Mouse (Mus musculus) liver, postnatal 0 days (tissue): ENCODE measurements around the gene Eef1g. TPM values are rescaled to one million over a fixed set of nuclear protein-coding genes. Genes with fewer than 3 reads are reported as not detected.

ENCODE experiments used
- ATAC-seq: fragments of 200-750 bp; cut with Nextera tagmentation; 2 replicates; pipeline ENCODE4 v1.8.0; 2017; ENCODE audit warnings: mild to moderate bottlenecking, moderate library complexity
- DNase-seq: peaks from one replicate; pipeline ENCODE4 v3.0.0-alpha.2; 2016
- H3K27ac ChIP-seq: fragments of 300-500 bp; sonication (generic); 2 replicates; pipeline ENCODE4 v1.5.1; 2014; ENCODE audit warnings: antibody characterized with exemption, moderate library complexity, mild to moderate bottlenecking, low read depth
- H3K27me3 ChIP-seq: fragments of 300-500 bp; sonication (generic); 2 replicates; pipeline ENCODE4 v1.6.1; 2014; ENCODE audit warnings: low read length, control low read depth, mixed read lengths; ENCODE audit not compliant: insufficient read depth
- H3K36me3 ChIP-seq: fragments of 300-500 bp; sonication (generic); replicated peaks from 2 replicates; pipeline ENCODE4 v1.6.1; 2014; ENCODE audit warnings: mild to moderate bottlenecking, control low read depth, low read length, moderate library complexity, mixed read lengths; ENCODE audit not compliant: insufficient read depth
- H3K4me1 ChIP-seq: fragments of 300-500 bp; sonication (generic); 2 replicates; pipeline ENCODE4 v1.6.1; 2014; ENCODE audit warnings: antibody characterized with exemption, mild to moderate bottlenecking, control low read depth; ENCODE audit not compliant: insufficient read depth
- H3K4me2 ChIP-seq: fragments of 300-500 bp; sonication (generic); 2 replicates; pipeline ENCODE4 v1.6.1; 2014; ENCODE audit warnings: low read depth, mild to moderate bottlenecking, low read length, moderate library complexity, mixed read lengths
- H3K4me3 ChIP-seq: fragments of 300-500 bp; sonication (generic); 2 replicates; pipeline ENCODE4 v1.5.1; 2014; ENCODE audit warnings: low read depth, low read length
- H3K9ac ChIP-seq: fragments of 300-500 bp; sonication (generic); replicated peaks from 2 replicates; pipeline ENCODE4 v1.6.1; 2014; ENCODE audit warnings: mild to moderate bottlenecking, moderate library complexity
- H3K9me3 ChIP-seq: fragments of 300-500 bp; sonication (generic); 2 replicates; pipeline ENCODE4 v1.6.1; 2016; ENCODE audit warnings: mild to moderate bottlenecking, control low read depth, low read length, mixed read lengths
- CTCF ChIP-seq: sonication (generic); IDR thresholded peaks from 2 replicates; pipeline ENCODE4 v1.5.1; 2016; ENCODE audit warnings: antibody characterized with exemption, low read depth
- EP300 ChIP-seq: IDR thresholded peaks from 2 replicates; pipeline ENCODE4 v1.6.1; 2016; ENCODE audit warnings: antibody characterized with exemption, low read depth, mild to moderate bottlenecking
- WGBS: fragments of 180-500 bp; shearing (Covaris S2); extraction: QIAGEN DNeasy Blood & Tissue Kit; methylation state at CpG from one replicate; pipeline ENCODE4 v1.1.7; 2014; ENCODE audit not compliant: insufficient replicate concordance; 5-methylcytosine and 5-hydroxymethylcytosine counted together
- polyA plus RNA-seq: library from polyadenylated mRNA; unstranded; fragments of >200 nt; fragmentation: Nextera tagmentation; extraction: Ambion mirVana; gene quantifications from 2 replicates; pipeline ENCODE4 v1.2.1, GENCODE M21; 2015

Gene Eef1g
- polyA plus RNA-seq, 1 experiment from 2014 or later: 134 TPM

DNA sequence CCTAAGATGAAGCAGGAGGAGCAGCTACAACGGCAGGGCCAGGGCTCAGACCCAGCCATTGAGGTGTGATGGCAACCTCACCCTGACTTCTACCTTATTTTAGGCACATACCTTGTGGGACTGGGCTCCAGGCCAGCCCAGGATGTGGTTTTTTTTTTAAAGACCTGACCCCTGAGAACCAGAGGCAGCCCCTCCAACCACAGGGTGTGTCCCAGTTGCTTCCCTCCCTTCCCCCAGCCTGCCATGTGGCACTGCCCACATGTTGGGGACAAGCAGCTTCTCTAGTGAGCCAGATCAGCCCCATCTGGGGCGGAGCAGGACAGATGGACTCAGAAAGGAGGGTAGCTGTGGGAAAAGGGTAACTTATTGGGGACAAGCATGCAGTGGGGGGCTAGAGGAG lies 40.1 kb upstream of the Eef1g start:
- WGBS: 52% methylated on average over 2 of the region's 2 CpGs
- Histone ChIP-seq H3K9ac (no peak overlapping the region), H3K4me1 (peaks cover 30% of the 10 kb centered on the region), H3K4me2 (no peak overlapping the region), H3K36me3 (peaks cover 33% of the 10 kb centered on the region), H3K27ac (no peak overlapping the region), H3K27me3 (no peaks in the 10 kb centered on the region), H3K4me3 (no peak overlapping the region), H3K9me3 (no peaks in the 10 kb centered on the region)
- no peak for TF ChIP-seq CTCF
- no peak for TF ChIP-seq EP300
- DNase-seq (no peak), ATAC-seq (no peak)

DNA sequence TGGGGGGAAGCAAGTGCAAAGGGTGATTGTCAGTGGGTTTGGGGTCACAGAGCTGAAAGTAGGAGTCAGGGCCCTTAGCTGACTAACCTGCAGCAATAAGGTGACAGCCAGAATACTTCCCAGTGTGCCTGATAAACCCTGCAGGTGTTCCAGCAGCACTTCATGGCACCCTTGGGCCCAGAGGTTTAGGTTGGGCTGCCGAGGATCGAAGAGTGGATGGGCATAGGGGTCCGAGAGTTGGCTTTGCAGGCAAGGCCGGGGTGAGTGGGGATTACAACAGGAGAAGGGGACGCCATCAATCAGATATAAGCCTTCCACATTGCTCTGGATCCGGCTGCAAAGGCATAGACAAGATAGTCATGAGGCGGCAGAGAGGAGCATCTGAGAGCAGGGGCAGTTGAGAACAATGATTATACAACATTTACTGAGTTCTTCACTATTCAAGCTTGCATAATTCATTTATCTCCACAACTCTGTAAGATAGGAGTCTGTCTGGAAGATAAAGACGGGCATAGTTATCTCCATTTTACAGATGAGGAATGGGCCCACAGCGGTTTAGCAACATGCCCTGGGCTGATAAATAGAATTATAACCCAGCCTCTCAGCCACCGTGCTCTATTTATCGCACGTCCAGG lies 38.8 kb upstream of the Eef1g start:
- 59% methylated on average over 12 of the region's 12 CpGs for WGBS
- Histone ChIP-seq H3K4me1 (peaks cover 28% of the 10 kb centered on the region), H3K4me3 (no peak overlapping the region), H3K27ac (peak overlapping the region; percentile 91), H3K36me3 (peaks cover 37% of the 10 kb centered on the region), H3K9ac (no peak overlapping the region), H3K4me2 (peak overlapping the region; percentile 93), H3K9me3 (no peaks in the 10 kb centered on the region), H3K27me3 (no peaks in the 10 kb centered on the region)
- ATAC-seq: no peak
- DNase-seq: no peak
- TF ChIP-seq CTCF (no peak), EP300 (peak; percentile 89)

DNA sequence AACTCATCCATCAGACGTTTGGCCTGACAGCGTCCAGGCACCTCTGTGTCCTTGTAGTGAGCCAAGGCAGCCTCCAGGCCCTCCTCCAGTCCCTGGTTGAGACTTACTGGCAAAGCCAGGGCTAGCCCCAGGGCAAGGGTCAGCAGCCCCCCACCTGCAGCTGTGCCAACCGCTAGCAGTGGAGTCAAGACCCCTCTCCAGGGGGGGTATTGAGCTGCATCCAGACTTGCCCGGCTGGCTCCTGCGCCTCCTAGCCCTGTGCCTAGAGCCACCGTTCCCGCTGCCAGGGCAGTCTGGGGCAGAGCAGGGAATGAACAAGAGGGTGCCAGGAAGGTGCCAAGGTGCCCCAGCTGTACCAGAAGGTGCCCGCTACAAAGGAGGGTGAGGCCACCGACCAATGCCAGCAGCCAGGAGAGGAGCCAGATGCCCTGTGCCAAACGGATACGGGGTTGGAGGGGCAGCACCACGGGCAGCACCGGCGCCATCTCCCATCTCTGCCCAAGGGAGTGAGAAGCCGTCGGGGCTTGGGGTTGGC lies 38.1 kb upstream of the Eef1g start:
- DNase-seq (no peak), ATAC-seq (peak; percentile 4; the same call in 1 of the 2 replicates)
- no peak for TF ChIP-seq CTCF
- no peak for TF ChIP-seq EP300
- peaks cover 28% of the 10 kb centered on the region for H3K4me1 ChIP-seq
- WGBS: 27% methylated on average over 16 of the region's 16 CpGs
- H3K9me3 ChIP-seq: no peaks in the 10 kb centered on the region
- H3K4me3 ChIP-seq: peak overlapping the region; percentile 72
- peak overlapping the region; percentile 91 for H3K27ac ChIP-seq
- H3K27me3 ChIP-seq: no peaks in the 10 kb centered on the region
- H3K9ac ChIP-seq: peak overlapping the region; percentile 84
- H3K36me3 ChIP-seq: peaks cover 39% of the 10 kb centered on the region
- peak overlapping the region; percentile 93 for H3K4me2 ChIP-seq

DNA sequence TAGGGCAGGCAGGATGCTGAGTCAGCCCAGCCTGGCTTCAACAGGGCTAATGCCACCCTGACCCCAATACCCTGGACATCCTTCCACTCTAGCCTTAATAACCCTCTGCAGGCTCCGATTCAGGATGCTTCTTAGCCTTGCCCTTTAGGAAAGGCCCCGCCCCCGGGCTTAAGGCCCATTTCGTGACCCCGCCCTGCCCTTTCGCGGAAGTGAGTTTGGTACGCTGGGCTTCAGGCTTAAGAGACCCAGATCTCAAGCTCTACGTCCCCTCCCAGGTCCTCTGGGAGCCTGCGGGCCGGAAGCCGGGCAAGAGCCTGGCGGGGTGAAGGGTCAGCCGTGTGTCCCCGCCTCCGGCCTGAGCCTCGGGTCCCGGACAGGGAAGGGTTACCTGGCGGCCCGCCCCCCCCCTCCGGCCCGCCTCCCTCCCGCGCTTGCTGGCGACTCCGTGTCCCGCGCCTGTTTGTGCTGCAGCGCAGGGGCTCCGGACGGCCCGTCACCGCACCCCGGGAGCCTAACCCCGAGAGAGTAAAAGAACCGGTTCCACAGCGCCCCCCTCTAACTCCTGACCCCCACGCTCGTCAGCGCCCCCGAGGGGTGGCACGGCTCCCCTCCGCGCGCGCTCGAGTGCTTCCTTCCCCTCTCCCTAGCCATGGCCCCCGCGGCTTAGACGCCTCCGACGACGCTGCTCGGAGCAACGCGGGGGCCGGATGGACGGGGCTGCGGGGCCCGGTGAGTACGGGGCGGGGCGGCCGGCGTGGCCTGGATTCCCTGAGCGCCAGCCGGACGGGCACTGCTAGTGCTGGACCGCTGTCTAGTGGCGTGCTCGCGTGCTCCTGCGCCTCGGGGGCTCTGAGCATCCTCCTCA lies 37.4 kb upstream of the Eef1g start, which contains the start of the genes Rom1 and Eml3:
Rom1 (minus strand) TSS at position 133 of the 865 bp plus-strand sequence.
Eml3 (plus strand) TSS at position 329 of the 865 bp plus-strand sequence.
- WGBS: under 1% methylated on average over 69 of the region's 74 CpGs
- Histone ChIP-seq H3K27ac (peak within 1 kb of the TSS; percentile 91), H3K4me2 (peak within 1 kb of the TSS; percentile 93), H3K27me3 (no peaks in the 10 kb centered on the region), H3K4me3 (peak within 1 kb of the TSS; percentile 72), H3K9me3 (no peaks in the 10 kb centered on the region), H3K4me1 (peaks cover 28% of the 10 kb centered on the region), H3K36me3 (peaks cover 40% of the 10 kb centered on the region), H3K9ac (peak within 1 kb of the TSS; percentile 84)
- peak; percentile 90 for DNase-seq
- peak; percentile 79 for ATAC-seq
- TF ChIP-seq EP300: no peak
- peak; percentile 70 for TF ChIP-seq CTCF

DNA sequence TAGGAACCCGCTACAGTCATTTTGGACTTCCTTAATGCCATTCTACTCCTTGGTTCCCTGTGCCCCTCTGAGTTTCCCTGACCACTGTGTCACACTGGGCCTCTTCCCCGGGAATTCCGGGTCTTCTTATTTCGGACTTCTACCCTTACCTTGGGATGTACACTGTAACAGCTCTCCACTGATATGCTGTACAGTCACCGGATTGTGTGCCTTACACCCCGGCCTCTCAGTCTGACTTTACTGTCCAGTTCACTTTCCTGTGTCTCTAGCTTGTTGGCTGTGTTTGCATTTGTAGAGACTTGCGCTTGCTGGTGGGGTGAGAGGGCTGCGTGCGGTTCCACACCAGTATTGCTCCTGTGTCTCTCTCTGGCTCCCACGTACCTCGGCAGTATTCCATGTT lies 36.7 kb upstream of the Eef1g start:
- Histone ChIP-seq H3K4me2 (peak overlapping the region; percentile 93), H3K36me3 (peaks cover 44% of the 10 kb centered on the region), H3K4me1 (peaks cover 28% of the 10 kb centered on the region), H3K4me3 (peak overlapping the region; percentile 72), H3K27me3 (no peaks in the 10 kb centered on the region), H3K27ac (peak overlapping the region; percentile 91), H3K9me3 (no peaks in the 10 kb centered on the region), H3K9ac (peak overlapping the region; percentile 84)
- WGBS: 2% methylated on average over 11 of the region's 11 CpGs
- TF ChIP-seq CTCF (no peak), EP300 (no peak)
- DNase-seq (no peak), ATAC-seq (peak; percentile 1; the same call in 1 of the 2 replicates)

DNA sequence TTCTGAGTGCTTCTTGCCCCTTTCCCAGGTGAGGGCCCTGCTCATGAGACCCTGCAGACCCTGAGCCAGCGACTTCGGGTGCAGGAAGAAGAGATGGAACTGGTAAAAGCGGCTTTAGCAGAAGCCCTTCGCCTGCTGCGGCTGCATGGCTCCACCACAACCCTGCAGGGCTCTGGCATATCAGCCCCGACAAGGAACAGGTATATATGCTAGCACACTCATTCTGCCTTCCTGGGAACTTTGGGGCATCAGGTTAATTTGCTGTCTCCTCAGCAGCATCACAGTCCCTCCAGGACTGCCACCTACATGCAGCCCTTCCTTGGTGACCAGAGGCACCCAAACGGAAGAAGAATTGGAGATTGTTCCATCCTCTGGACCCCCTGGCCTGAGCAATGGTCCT lies 36.1 kb upstream of the Eef1g start:
- DNase-seq (no peak), ATAC-seq (no peak)
- peak overlapping the region; percentile 72 for H3K4me3 ChIP-seq
- no peak for TF ChIP-seq EP300
- no peak for TF ChIP-seq CTCF
- H3K27ac ChIP-seq: no peak overlapping the region
- 74% methylated on average over 7 of the region's 7 CpGs for WGBS
- H3K9me3 ChIP-seq: no peaks in the 10 kb centered on the region
- no peaks in the 10 kb centered on the region for H3K27me3 ChIP-seq
- H3K4me1 ChIP-seq: peaks cover 28% of the 10 kb centered on the region
- peak overlapping the region; percentile 93 for H3K4me2 ChIP-seq
- H3K9ac ChIP-seq: peak overlapping the region; percentile 84; the same call in 1 of the 2 replicates
- peaks cover 43% of the 10 kb centered on the region for H3K36me3 ChIP-seq
